Mouse (Mus musculus) limb, embryonic 12.5 days (tissue): ENCODE data around the gene Cpz. TPM values are rescaled to one million over a fixed set of nuclear protein-coding genes. Genes with fewer than 3 reads are reported as not detected.

Experiments used
- ATAC-seq: fragments of 200-750 bp; cut with Nextera tagmentation; 2 replicates; pipeline ENCODE4 v1.8.0; 2017; ENCODE audit warnings: low read depth, moderate TSS enrichment; ENCODE audit not compliant: insufficient number of reproducible peaks, insufficient read depth, low FRiP score, low TSS enrichment
- H3K27ac ChIP-seq: fragments of 300-500 bp; sonication (generic); 2 replicates; pipeline ENCODE4 v1.5.1; 2016; ENCODE audit warnings: mild to moderate bottlenecking, moderate library complexity
- H3K27me3 ChIP-seq: fragments of 300-500 bp; sonication (generic); 2 replicates; pipeline ENCODE4 v1.6.1; 2016; ENCODE audit warnings: mild to moderate bottlenecking, moderate library complexity
- H3K36me3 ChIP-seq: fragments of 300-500 bp; sonication (generic); 2 replicates; pipeline ENCODE4 v1.6.1; 2016; ENCODE audit warnings: mild to moderate bottlenecking, moderate library complexity
- H3K4me1 ChIP-seq: fragments of 300-500 bp; sonication (generic); replicated peaks from 2 replicates; pipeline ENCODE4 v1.6.1; 2016
- H3K4me2 ChIP-seq: fragments of 300-500 bp; sonication (generic); 2 replicates; pipeline ENCODE4 v1.6.1; 2016; ENCODE audit warnings: mild to moderate bottlenecking, moderate library complexity
- H3K4me3 ChIP-seq: fragments of 300-500 bp; sonication (generic); replicated peaks from 2 replicates; pipeline ENCODE4 v1.5.1; 2016; ENCODE audit warnings: mild to moderate bottlenecking
- H3K9ac ChIP-seq: fragments of 300-500 bp; sonication (generic); replicated peaks from 2 replicates; pipeline ENCODE4 v1.6.1; 2016; ENCODE audit warnings: mild to moderate bottlenecking, moderate library complexity
- H3K9me3 ChIP-seq: fragments of 300-500 bp; sonication (generic); 2 replicates; pipeline ENCODE4 v1.6.1; 2016; ENCODE audit warnings: mild to moderate bottlenecking, moderate library complexity
- WGBS: fragments of 180-500 bp; shearing (Covaris S2); methylation state at CpG from one replicate; pipeline ENCODE4 v1.1.7; 2016; 5-methylcytosine and 5-hydroxymethylcytosine counted together
- polyA plus RNA-seq: library from polyadenylated mRNA; unstranded; fragments of >200 nt; fragmentation: Nextera tagmentation; extraction: Ambion mirVana; gene quantifications from 2 replicates; pipeline ENCODE4 v1.2.1, GENCODE M21; 2016

The Cpz gene
- polyA plus RNA-seq, 1 experiment from 2014 or later = 1.7 TPM

- no peak overlapping the region for H3K27ac ChIP-seq
- no peak overlapping the region for H3K4me3 ChIP-seq
- H3K4me1 ChIP-seq = peaks cover 26% of the 10 kb centered on the region
- H3K9ac ChIP-seq = no peak overlapping the region
- H3K36me3 ChIP-seq = no peaks in the 10 kb centered on the region
- peak overlapping the region; percentile 39 for H3K4me2 ChIP-seq
- no peaks in the 10 kb centered on the region for H3K9me3 ChIP-seq
- peaks cover 69% of the 10 kb centered on the region for H3K27me3 ChIP-seq
- ATAC-seq = no peak
- WGBS = 8% methylated on average over 21 of the region's 21 CpGs
Measured at GRCm38 (mm10) chr5:35465966-35466635, 59.4 kb downstream of the Cpz start.

DNA sequence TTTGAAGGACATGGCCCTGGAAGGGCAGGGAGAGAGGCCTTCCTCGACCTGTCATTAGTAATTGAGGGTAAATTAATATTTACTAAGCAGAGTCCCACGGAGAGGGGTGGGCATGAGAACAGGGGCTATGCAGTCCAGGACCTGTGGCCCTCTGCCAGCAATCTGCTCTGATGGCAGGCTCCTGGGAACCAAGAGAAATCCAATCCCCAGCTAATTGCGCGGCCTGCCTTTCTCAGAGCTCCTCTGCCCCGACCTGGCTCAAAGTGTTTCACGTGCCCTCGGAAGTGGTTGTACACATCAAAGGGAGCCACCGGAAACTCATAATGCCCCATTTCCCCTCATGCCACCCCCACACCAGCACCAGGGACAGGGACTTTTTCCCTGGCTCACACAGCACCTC, 63.4 kb downstream of the Cpz start:
- H3K36me3 ChIP-seq = no peaks in the 10 kb centered on the region
- WGBS = 12% methylated on average over 8 of the region's 8 CpGs
- no peak for ATAC-seq
- no peaks in the 10 kb centered on the region for H3K9me3 ChIP-seq
- H3K27me3 ChIP-seq = peaks cover 58% of the 10 kb centered on the region
- no peak overlapping the region for H3K27ac ChIP-seq
- H3K4me3 ChIP-seq = no peak overlapping the region
- no peak overlapping the region for H3K4me2 ChIP-seq
- H3K4me1 ChIP-seq = peaks cover 22% of the 10 kb centered on the region
- H3K9ac ChIP-seq = no peak overlapping the region

- 85% methylated on average over 4 of the region's 4 CpGs for WGBS
- no peak overlapping the region for H3K9ac ChIP-seq
- no peaks in the 10 kb centered on the region for H3K36me3 ChIP-seq
- peaks cover 16% of the 10 kb centered on the region for H3K4me1 ChIP-seq
- H3K4me2 ChIP-seq = no peak overlapping the region
- no peak overlapping the region for H3K4me3 ChIP-seq
- ATAC-seq = no peak
- peaks cover 50% of the 10 kb centered on the region for H3K27me3 ChIP-seq
- H3K27ac ChIP-seq = no peak overlapping the region
- H3K9me3 ChIP-seq = no peaks in the 10 kb centered on the region
Measured at GRCm38 (mm10) chr5:35459760-35460159, 65.7 kb downstream of the Cpz start.

- Histone ChIP-seq H3K4me3 (no peak overlapping the region), H3K27ac (no peak overlapping the region), H3K4me1 (peaks cover 28% of the 10 kb centered on the region), H3K27me3 (peaks cover 50% of the 10 kb centered on the region), H3K4me2 (no peak overlapping the region), H3K9ac (no peak overlapping the region), H3K9me3 (no peaks in the 10 kb centered on the region), H3K36me3 (no peaks in the 10 kb centered on the region)
- WGBS = 72% methylated on average over 3 of the region's 3 CpGs
- no peak for ATAC-seq
Measured at GRCm38 (mm10) chr5:35458267-35458666, 67.2 kb downstream of the Cpz start.

DNA sequence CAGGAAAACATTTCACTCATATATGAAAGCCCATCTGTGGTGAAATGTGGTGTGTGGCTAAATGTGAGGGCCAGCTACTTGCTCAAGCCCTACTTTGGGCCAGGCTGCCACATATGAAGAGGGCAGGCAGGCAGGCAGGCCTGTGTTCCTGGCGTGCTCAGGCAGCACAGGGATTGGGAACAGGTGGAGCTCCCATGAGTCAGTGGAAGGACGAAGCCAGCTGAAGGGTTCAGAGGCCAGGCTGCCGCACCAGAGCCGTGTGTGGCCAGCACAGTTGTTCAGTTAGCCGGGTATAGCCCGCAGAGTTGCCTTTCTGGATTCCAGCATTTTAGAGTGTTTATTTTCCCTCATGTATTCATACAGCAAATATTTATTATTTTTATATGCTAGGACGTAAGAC, 68.1 kb downstream of the Cpz start:
- ATAC-seq = no peak
- no peaks in the 10 kb centered on the region for H3K9me3 ChIP-seq
- H3K36me3 ChIP-seq = no peaks in the 10 kb centered on the region
- no peak overlapping the region for H3K9ac ChIP-seq
- no peak overlapping the region for H3K27ac ChIP-seq
- no peak overlapping the region for H3K4me2 ChIP-seq
- peaks cover 32% of the 10 kb centered on the region for H3K4me1 ChIP-seq
- peaks cover 55% of the 10 kb centered on the region for H3K27me3 ChIP-seq
- 61% methylated on average over 7 of the region's 7 CpGs for WGBS
- no peak overlapping the region for H3K4me3 ChIP-seq

GRCm38 (mm10) chr5:35454187-35454800, 71.2 kb downstream of the Cpz start:
- no peak overlapping the region for H3K9ac ChIP-seq
- H3K27ac ChIP-seq = no peak overlapping the region
- H3K9me3 ChIP-seq = no peaks in the 10 kb centered on the region
- peaks cover 58% of the 10 kb centered on the region for H3K27me3 ChIP-seq
- WGBS = 11% methylated on average over 17 of the region's 17 CpGs
- no peaks in the 10 kb centered on the region for H3K36me3 ChIP-seq
- H3K4me1 ChIP-seq = peaks cover 31% of the 10 kb centered on the region
- no peak overlapping the region for H3K4me3 ChIP-seq
- ATAC-seq = no peak
- H3K4me2 ChIP-seq = peak overlapping the region; percentile 17

Other genes with a start within 250 kb of the Cpz start
- gene Adra2c, start 247.4 kb downstream of the Cpz start, polyA plus RNA-seq = 0.09 TPM in 1 of 2 replicates, not detected in the other
- 0.60 and 0.75 TPM in 2 replicates for gene Hmx1, start 136.6 kb downstream of the Cpz start, polyA plus RNA-seq
- gene Trmt44, start 49.4 kb upstream of the Cpz start, polyA plus RNA-seq = 9.5 and 10.0 TPM in 2 replicates
- gene Acox3, start 57.3 kb upstream of the Cpz start, polyA plus RNA-seq = 11.4 and 14.5 TPM in 2 replicates
- gene Htra3, start 154.1 kb upstream of the Cpz start, polyA plus RNA-seq = 3.4 and 4.5 TPM in 2 replicates
- 4.3 and 5.6 TPM in 2 replicates for gene Sh3tc1, start 214.3 kb upstream of the Cpz start, polyA plus RNA-seq
- gene Ablim2, start 232.2 kb upstream of the Cpz start, polyA plus RNA-seq = 1.1 TPM in 2 replicates